Mouse (Mus musculus) heart, adult 18-20 months (tissue): ENCODE data around the gene Cbr1. TPM values are rescaled to one million over a fixed set of nuclear protein-coding genes. Genes with fewer than 3 reads are reported as not detected.
"Not testable (repeated sequence)": the region's sequence is repeated elsewhere in the genome, so short reads cannot be mapped to it uniquely, and the experiment has no call there.

Experiments
- DNase-seq, 2 experiments: peaks; one replicate each; pipeline ENCODE4 v3.0.0; 2021 to 2022; ENCODE audit warnings: mixed read lengths in 1 of 2
- total RNA-seq, 2 experiments: library from RNA; stranded (reverse); gene quantifications; 2 replicates each; pipeline ENCODE4 v1.2.3; 2021

Cbr1 gene
- total RNA-seq, 2 experiments from 2014 or later: 32.0 to 34.9 TPM

DNA sequence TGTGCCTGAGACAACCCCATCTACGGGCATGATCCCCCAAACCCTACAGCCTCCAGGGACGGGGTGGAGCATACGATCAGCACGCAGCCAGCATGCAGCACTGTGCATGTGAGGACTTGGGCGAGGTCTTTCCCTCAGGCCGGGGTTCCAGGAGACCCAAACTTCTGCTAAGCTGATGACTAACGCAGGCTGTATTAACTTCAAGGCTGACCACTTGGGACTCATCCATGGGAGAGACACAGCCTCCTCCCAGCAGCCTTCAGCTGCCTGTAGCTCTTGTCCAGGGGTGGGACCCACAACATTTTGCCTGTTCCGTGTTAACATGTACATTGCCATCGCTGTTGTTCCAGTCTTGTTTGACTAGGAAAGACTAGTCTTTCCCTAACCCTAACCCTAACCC is 8.1 kb upstream of the Cbr1 start:
- DNase-seq: no peak

DNA sequence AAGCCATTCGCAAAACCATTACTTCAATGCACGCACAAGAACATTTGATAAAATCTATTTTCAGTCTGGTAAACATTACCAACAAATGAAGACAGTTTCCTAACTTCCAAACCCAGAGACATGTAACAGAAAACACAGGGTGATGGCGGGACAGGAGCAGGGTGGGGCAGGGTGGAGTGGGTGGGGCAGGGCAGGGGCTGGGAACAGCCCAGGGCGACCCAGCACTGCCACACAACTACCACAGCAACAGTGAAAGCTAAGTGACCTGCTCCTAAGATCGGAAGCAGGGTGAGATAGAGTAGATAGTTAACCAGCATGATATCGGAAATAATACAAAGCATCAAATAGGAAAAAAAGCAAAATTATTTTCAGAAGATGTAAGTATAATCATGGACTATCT is 6.2 kb upstream of the Cbr1 start:
- no peak for DNase-seq

DNA sequence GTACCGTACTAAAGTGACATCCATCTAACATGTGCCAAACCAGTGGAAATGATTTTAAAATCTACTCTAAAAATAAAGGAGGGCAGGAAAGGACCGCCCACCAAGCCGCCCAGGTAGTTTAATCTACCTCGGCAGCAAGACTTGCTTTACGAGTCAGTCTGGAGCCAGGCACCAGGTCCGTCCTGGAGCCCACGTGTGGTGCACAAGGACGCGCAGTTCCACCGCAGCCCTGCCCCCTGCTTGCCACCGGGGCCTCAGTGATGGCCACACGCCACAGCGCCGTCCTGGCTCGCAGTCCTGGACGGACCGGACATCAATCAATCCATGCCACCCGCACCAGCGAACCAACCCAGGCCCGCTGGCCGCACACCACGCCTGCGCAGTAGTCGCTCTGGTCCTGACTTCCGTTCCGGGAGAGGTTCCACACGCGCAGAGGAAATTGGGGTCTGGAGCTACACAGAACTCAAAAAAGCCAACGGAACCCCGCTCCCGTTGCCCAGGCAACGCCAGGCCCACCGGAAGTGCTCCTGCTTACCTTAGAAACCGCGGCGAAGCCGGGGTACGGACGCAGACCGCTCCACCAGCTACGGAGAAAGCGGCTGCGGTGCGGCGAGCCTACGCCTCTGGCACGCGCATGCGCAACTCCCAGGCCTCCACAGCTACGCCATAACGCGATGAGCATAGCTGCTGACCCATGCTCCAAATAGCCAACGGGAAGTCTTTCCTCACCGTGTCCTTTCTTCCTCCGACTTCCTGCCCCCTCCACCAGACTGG is 2.0 kb upstream of the Cbr1 start, which contains the start of gene Setd4:
TSS of gene Setd4 (minus strand) at position 625 of the 774 bp plus-strand sequence.
- peak; percentile 96 to 98 for DNase-seq

DNA sequence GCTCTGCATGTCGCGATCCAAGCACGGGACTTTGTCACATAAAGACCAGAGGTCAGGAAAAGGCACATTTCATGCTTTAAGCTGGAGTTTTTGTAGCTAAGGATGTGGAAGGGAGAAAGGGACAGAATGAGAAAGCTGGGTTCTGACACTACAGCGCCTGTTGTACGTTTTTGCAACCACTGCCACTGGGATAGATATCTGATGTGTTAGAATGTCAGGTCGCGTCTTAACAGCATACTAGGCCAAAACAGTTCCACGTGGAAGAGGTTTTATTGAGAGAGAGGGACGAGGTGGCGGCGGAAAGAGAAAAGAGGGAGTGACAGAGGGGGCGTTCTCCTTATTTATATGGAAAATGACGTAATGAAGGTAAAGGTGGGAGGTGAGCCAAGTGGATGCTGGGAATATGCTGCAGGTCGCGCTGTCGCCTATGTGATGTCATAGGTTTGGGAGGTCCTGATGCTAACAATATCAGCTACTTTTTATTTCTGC is 1.1 kb upstream of the Cbr1 start:
- DNase-seq: peak in 1 of 2 experiments; percentile 43

DNA sequence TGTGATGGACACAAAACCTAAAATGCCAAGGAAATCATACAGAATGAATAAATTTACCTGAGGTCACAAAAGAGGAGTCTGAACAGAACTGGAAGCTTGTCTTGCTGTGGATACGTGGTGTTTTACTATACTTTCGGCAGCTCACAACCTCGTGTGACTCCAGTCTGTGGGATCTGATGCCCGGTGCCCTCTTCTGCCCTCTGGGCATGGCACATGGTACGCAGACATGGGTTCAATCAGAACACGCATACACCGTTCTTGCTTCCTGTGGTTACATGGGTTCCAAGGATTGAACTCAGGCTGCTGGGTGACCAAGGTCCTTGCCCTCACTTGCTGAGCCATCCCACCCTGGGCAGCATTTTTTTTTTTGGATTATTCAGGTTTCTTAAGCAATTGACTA is 493 bp downstream of the Cbr1 start:
- DNase-seq: no peak

DNA sequence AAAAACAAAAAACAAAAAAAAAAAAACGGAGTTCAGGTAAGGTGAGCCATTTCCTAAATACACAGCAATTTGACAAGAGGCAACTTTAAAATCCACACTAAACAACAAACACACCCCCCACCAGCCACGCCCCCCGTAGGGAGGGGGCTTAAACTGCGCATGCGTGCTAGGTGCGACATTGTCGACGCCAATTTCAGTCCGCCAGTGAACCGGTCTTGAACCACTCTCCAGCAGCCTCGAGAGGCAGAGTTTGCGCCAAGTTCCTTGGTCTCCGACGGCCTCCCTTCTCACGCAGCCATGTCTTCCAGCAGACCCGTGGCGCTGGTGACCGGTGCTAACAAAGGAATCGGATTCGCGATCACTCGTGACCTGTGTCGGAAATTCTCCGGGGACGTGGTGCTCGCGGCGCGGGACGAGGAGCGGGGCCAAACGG is 2.0 kb downstream of the Cbr1 start:
- peak; percentile 90 to 94 for DNase-seq

DNA sequence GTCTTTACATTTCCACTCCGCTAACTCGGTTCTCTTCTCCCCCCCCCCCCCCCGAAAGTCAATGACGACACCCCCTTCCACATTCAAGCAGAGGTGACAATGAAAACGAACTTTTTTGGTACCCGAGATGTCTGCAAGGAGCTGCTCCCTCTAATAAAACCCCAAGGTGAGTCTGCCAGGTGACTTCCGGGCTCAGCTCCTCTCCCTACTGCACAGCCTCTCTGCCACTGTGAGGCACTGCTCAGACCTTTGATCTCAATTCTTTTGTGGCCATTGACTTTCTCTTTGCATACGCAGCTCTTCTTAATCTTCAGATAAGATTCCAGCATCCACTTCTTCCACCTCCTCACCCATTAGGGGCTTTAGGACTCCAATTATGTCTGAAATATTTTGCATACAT is 3.1 kb downstream of the Cbr1 start:
- no peak for DNase-seq

DNA sequence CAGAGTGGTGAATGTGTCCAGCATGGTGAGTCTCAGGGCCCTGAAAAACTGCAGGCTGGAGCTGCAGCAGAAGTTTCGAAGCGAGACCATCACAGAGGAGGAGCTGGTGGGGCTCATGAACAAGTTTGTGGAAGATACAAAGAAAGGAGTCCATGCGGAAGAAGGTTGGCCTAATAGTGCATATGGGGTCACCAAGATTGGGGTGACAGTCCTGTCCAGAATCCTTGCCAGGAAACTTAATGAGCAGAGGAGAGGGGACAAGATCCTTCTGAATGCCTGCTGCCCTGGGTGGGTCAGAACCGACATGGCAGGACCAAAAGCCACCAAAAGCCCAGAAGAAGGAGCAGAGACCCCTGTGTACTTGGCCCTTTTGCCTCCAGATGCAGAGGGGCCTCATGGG is 4.1 kb downstream of the Cbr1 start:
- no peak for DNase-seq

DNA sequence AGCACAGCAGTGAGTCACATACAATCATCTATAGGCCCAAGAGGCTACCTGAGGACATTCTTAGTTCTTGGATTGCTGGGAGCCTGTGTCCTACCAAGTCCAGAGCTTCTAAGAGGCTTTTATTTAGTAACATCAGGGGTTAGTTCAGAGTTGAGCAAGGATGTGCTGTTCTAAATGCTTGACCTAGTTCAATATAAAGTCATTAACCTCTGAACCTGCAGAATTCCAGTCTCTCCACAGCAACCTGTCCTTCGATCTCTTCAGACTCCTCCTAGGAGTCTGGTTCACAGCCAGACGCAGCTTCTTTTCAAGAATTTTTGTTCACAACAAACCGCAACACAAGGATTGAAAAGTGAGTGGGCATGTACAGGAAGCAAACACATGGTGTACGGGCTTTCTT is 5.3 kb downstream of the Cbr1 start:
- DNase-seq: no peak

DNA sequence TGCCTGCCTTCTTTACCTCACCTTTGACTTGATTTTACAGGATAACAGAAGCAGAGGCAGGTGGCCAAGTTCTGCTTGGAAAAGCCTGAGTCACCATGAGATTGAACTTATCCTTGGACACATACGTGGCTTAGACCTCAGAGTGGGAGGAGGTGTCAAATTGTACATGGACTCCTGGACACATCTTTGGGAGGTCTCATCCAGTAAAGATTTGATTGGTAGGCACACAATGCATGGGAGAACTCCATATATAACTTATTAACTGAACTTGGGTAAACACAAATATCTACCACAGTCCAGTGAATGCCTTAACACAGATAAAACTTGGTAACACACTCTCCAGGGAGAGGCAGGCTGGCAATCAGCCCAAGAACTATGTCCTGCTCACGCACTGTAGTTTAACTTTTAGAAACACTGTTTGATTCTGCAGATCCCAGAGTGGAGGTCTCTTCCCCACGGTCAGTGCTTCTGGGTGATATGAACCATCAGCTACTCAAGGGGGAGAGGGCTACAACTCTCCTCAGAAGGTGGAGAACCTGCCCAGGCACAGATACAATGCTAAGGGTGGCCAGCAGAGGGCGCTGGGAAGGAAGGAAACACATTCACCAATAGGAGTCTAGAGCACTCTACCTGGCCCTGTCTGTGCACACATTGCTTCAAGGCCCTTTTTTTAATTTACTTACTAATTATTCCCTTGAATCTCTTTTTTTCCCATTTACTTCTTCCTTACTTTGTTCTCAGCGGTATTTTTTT is 9.6 kb downstream of the Cbr1 start:
- peak; percentile 56 to 85 for DNase-seq

DNA sequence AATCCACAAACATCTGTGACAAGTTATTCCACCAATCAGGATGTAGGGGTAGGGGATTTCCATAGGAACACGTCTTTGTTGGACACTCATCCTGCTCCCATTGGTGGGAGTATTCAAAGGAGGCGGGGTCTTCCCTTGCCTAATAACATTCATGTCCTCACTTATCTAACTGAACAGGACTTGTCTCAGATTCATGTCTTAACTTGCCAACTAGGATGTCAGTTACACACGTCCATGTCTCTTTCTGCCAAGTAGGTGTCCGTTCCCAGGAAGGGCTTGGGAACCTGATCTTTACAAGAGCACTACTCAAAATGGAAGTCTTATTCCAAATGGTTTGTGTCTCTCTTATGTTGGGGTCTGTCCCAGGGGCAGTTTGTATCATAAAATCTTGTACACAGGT is 18.1 kb downstream of the Cbr1 start:
- DNase-seq: not testable (repeated sequence)

DNA sequence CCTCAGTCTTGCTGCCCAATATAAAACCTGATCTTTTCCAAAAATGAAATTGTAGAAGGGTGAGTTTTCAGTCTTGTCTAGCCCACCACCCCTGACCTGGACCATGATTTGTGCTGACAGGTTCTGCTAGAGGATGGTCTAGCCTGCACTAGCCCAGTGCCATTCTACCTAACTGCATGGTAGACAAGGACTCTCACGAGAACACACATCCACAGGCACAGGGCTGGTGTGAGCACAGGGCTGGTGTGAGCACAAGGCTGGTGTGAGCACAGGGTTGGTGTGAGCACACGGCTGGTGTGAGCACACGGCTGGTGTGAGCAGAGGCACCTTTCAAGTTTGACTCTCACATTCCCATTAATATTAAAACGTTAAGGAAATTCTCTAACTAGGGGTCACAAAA is 19.0 kb downstream of the Cbr1 start:
- no peak for DNase-seq

DNA sequence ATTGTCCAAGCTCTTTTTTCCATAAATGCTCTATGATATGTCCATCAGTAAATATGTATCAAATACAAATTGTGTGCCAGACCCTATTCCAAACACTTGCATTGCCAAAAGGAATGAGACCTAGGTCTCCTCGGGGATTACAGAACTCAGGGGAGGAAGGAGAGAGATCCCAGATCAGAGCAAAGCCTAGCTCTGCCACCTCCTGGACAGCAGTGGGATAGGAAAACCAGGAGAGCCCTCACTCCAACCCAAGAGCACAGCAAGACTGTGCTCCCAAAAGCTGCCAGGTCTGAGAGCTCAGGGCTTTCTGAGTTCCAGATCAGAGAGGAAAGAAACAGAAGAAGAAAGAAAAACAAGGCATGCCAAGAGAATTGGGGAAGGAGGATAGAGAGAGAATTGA is 21.1 kb downstream of the Cbr1 start:
- DNase-seq: no peak

DNA sequence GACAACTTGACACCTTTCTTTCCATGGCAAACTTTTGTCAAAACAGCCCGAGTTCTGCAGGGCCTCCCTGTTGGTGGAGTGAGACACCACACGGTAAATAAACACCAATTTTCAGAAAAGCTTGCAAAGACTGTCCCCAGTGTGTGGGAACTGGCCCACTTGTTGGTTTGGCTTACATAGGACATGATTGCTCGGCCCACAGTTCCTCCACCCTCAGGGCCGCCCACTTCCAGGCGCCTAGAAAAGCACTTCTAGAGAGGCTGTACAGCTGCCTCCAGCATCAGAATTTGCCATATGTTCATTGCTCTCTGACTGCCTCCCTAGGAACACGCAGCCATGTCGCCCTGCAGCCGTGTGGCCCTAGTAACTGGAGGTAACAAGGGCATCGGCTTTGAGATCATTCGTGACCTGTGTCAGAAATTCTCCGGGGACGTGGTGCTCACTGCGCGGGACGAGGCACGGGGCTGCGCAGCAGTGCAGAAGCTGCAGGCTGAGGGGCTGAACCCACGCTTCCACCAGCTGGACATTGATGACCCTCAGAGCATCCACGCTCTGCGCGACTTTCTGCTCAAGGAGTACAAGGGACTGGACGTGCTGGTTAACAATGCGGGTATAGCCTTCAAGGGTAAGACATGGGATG is 22.2 kb downstream of the Cbr1 start, which contains the start of gene Gm5678:
TSS of gene Gm5678 (plus strand) at position 337 of the 640 bp plus-strand sequence.
- no peak for DNase-seq

DNA sequence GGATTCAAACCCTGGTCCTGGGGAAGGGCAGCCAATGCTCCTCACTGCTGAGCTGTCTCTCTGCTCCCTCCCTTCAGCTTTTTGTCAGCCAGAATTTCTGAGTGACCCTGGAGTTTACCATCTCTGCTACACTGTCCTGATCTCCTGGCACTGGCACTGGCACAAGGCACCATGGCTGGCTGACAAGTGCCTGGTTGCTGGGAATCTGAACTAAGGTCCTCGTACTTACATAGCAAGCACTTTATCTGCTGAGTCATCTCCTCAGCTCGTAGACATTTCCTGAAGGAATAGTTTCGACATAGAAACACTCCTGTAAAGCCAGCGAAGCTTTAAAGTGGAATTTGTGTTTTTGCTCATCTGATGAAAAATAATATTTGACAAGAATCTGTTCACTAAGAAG is 38.4 kb downstream of the Cbr1 start:
- no peak for DNase-seq

DNA sequence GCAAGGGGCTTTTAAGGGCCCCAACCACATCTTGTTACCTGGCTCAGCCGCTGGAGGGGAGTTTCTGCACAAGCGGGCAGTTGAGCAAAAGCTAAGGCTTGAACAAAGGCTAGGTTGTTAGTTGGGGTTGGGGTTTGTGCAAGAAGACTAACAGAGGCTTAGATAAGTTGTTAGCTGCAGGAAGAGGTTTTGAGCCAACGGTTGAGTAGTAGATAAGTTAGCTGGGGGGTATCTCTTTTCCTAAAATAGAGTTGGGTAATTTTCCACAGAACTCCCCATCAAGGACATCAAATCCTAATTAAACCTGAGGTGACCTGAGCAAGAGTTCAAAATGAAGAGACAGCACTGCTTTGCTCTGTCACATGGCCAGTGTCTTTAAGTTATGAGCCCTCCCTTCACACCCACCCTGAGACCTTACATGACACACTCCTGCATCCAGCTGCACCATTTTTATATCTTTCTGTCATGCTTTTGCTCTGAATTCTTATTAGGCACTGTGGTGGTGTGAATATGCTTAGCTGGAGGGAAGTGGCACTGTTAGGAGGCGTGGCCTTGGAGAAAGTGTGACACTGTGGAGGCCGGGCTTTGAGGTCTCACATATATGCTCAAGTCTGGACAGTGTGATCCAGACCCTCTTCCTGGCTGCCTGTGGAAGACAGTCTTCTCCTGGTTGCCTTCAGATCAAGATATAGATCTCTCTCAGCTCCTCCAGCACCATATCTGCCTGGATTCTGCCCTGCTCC is 43.0 kb downstream of the Cbr1 start:
- DNase-seq: no peak

Other genes starting within 250 kb of the Cbr1 start
- 1 to 10 TPM; 2.0 to 2.5 TPM for gene Setd4, start 1.8 kb upstream of the Cbr1 start, total RNA-seq
- gene Gm5678, start 22.2 kb downstream of the Cbr1 start, total RNA-seq: 1 to 10 TPM in 1 of 2 experiments, under 1 TPM in 1; 0.95 to 1.7 TPM
- gene Cbr3, start 77.4 kb downstream of the Cbr1 start, total RNA-seq: 1 to 10 TPM; 2.5 to 2.6 TPM
- 10 to 100 TPM; 15.9 to 16.9 TPM for gene Dop1b, start 106.1 kb downstream of the Cbr1 start, total RNA-seq
- gene Morc3, start 226.3 kb downstream of the Cbr1 start, total RNA-seq: 10 to 100 TPM; 13.2 to 20.1 TPM